Mouse (Mus musculus) CD4-positive, CD25-positive, alpha-beta regulatory T cell, adult 2 months (primary cell): ENCODE measurements around the gene Dnajc30.
"Not testable (repeated sequence)": the region's sequence is repeated elsewhere in the genome, so short reads cannot be mapped to it uniquely, and the experiment has no call there.

Experiments used
- DNase-seq: peaks from one replicate; pipeline ENCODE4 v3.0.0-alpha.2; 2012; ENCODE audit warnings: low read depth, low spot score

Gene Dnajc30

DNA sequence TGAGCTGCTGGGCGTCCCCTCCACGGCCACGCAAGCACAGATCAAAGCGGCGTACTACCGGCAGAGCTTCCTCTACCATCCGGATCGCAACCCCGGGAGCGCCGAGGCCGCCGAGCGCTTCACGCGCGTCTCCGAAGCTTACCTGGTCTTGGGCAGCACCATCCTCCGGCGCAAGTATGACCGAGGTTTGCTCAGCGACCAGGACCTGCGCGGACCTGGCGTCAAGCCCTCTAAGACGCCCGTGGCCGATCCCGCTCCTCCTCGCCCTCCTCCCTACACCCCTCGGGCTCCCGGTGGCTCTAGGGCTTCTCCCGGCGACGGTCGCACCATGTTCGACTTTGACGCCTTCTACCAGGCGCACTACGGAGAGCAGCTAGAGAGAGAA lies 372 bp downstream of the Dnajc30 start:
- no peak for DNase-seq

DNA sequence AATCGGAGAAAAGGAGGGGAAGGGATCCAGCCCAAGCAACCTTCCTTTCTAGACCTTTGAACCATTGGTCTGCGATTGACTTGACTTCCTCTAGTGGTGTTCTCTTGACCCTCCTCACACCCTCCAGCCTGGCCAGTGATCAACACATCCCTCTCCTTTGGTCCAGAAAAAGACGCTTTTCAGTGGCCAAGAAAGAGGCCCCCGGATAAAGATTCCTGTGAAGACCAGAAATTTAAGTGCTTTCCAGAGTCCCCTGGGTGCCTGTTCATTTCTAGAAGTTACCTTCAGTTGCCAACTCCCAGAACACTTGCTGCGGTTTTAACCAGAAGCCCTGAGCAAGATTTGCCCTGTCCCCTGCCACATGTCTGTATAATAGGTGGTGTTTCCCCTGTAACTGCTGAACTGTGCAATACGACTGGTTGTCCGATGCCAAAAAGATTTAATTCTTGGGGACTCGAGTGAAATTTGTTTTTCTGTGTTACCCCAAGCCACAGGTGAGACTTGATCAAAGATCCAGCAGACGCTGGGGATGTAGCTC lies 976 bp downstream of the Dnajc30 start, which contains the start of gene Bud23:
Bud23 (minus strand) TSS at position 51 of the 538 bp plus-strand sequence.
- not testable (repeated sequence) for DNase-seq

DNA sequence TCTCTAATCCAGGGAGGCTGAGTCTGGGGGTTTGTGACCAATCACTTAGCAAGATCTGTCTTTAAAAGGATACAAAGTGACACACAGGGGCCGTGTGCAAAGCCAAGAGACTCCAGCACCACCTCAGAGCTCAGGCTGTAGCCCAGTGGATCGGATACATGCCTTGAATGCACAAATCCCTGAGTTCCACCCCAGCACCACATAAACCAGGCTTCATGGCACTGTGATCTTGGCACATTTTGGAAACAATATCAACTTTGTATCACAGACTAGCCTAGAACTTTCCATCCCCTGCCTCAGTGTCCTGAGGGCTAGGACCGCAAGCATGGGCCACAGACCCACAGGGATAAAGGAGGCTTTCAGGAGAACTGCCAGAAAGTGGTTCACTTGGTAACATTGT lies 2.0 kb downstream of the Dnajc30 start:
- no peak for DNase-seq

DNA sequence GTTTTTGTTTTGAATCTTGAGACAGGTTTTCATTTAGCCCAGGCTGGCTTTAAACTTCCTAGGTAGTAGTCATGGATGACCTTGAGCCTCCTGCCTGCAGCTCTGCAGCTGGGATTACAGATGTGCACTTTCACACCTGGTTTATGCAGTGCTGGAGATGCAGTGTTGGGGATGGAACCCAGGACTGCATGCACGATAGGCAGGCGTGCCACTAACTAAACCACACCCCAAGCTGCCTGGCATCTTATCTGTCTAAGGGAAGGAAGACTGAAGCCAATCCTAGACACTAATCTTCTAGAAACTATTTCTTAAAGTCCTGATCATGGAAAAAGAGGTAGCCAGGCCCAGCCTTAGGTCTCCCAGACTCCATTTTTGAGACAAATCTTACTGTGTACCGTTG lies 6.4 kb downstream of the Dnajc30 start:
- no peak for DNase-seq

DNA sequence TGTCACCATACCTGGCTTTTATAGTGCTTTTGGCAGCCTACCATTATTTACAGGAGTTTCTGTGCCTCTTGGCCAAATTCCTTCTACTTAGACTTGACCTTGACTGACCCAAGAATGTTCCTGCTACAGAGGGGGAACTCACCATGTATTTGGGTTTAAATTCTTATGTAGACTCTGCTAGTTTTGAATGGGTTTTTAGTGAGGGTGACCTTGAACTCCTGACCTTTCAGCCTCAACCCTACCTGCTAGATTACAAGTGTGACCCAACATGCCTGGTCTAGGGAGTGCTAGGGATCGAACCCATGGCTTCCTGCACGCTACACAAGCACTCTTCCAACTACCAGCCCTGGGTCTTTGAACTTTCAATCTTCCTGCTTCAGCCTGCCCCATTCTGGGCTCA lies 8.1 kb downstream of the Dnajc30 start:
- DNase-seq = no peak

DNA sequence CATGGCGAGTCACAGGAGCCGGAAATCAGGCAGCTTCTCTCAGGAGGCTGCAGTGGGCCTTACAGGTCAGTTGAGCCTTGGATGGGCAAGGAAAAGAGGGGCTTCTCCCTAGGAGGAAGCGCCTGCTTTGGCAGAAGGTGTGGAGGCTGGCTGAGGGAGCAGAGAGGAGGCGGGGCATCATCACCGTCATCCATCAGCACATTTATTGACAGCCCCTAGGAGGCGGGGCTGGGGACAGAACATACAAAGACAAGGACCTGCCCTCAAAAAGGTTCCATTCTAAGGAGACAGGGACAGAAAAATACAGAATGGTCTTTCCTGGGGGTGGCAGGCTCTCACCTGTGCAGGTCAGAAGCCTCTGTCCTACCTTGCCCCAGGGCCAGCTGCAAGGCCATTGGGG lies 8.7 kb downstream of the Dnajc30 start:
- DNase-seq = no peak

DNA sequence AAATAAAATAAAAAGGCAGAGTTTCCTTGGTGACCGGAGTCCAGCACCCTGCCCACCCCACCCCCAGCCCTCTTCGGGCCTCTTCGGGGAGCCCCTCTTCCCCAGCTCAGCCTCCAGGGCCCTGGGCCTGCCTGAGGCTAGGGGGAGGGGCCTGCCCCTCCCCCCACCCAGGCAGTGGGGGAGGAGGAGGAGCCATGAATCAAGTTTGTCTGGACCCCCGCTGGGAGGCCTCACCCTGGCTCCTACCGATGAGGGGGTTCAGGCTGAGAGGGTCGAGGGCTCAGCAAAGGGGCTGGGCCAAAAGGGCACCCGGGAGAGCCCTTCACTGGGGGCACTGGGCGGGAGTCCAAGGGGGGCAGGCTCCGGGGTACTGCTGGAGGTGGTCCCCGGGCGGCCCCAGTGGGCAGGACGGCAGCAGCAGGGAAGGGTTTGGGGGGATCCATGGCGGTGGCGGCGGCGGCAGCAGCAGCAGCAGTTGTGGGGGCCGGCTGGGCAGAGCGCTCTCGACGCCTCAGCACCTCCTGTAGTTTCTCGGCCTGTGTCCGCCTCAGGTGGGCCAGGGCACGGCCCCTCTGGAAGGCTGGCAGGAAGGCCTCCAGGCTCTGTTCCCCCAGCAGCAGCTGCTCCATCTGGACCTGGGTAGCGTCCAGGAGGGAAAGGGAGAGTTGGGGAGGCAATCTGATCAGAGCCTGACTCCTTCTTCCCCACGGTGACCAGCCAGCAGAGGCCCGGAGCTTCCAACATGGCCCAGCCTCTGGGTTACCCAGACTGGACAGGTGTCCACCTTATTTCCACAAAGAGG lies 9.5 kb downstream of the Dnajc30 start:
- DNase-seq = no peak

DNA sequence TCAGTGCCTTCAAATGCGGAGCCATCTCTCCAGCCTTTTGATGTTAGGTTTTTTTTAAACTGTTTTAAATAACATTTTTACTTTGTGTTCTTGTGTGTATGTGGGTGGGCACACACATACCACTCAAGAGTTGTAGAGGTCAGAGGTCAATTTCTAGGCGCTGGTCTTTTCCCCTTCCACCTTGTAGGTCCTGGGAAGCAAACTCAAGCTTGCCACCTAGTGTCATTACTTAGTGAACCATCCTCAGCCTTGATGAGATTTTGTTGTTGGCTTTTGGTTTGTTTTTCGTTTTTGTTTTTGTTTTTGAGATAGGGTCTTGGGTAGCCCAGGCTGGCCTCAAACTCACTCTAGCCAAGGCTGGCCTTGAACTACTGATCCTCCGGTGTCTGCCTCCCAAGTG lies 11.7 kb downstream of the Dnajc30 start:
- no peak for DNase-seq

DNA sequence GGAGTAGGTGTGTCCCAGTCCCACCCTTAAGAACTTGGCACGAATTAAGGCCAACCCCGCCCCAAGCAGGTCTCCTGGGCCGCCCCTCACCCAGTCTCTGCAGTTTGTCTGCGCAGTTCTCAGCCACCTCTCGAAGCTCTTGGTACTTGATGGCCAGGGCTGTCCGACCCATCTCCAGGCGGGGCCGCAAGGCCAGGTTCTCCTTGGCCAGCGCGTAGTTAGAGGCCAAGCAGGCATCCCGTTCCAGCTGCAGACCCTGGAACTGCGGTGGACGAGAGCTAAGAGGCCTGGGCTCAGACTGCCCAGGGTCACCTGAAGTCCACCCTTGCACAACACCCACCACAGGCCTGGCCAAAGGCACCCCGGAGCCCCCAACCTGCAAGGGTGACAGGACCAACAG lies 12.4 kb downstream of the Dnajc30 start:
- DNase-seq = no peak

DNA sequence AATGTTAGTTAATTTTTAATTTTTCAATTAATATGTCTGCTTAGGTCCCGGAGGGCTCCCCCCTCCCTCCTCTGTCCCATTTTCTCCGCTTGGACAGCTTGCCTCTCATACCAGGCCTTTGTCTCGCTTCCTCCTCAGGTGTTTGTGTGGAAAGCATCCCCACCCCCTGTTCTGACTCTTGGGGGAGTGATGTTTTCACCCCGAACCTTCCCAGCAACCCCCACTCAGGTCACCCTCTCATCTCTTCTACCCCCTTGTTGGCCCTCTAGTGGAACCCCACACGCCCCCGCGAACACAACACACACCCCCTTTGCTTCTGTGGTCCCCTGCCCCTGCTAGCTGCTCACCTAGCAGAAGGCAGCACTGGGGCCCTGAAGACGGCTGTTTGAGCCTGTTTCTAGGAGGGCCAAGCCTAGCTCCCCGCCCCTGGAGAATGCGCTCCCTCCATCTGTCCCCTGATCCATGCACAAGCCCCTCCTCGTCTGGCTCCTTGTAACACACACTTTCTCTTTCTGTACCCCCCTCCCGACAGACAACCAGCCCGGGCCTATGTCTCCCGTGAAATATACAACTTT lies 13.0 kb downstream of the Dnajc30 start:
- DNase-seq = no peak

DNA sequence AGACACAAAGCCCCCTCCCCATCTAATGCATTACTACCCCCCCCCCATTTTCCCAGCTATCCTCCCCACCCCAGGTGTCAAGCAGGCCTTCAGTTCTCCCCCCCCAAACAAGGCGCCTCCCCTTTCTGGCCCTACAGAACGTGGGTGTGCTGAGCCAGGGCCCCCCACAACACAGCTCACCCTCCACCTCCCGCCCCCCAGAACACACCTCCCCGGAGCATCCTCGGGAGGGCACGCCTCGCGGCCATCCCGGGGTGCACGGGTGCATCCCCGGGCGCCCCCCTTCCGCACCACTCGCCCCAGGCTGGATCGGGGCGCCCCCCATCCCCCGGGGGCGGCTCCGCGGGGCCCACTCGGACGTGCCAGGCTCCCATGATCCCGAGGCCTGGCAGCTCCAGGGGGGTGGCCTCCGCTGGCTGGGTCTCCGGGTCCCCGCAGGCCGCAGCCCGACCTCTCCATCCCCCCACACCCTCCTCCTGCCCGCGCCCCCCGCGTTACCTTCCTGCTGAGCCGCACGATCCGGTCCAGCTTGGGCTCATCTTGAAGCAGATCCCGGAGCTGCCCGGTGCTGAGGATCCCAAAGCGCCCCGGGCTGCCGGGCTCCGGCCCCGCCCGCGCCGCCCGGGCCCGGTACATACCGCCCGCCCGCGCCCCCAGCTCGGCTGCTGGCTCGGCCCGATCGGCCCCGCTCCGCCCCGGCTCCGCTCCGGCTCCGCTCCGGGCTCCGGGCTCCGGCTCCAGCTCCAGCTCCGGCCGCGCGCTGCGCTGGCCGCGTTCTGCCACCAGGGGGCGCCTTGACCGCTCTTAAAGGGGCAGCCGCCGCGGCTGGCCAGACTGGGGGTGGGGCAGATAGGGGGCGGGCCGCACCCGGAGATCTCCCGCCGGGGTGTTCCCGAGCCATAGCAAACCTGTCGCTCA lies 13.8 kb downstream of the Dnajc30 start, which contains the start of gene Vps37d:
Vps37d (minus strand) TSS at position 703 of the 918 bp plus-strand sequence.
- peak; percentile 88 for DNase-seq

DNA sequence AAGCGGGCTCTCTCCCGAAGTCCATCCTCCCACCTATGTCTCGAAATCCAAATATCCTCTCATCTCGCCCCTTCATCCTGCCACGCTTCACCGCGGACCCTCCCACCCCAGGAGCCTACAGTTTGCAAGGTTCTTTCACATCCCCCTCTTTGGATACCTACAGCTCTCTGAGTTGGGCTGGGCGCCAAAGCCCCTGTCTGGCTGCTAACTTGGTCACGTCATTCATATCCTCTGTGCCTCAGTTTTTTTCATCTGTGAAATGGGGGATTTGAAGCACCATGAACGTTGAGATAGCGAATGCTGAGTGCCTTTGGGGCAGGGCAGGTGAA lies 14.4 kb downstream of the Dnajc30 start:
- DNase-seq = no peak

DNA sequence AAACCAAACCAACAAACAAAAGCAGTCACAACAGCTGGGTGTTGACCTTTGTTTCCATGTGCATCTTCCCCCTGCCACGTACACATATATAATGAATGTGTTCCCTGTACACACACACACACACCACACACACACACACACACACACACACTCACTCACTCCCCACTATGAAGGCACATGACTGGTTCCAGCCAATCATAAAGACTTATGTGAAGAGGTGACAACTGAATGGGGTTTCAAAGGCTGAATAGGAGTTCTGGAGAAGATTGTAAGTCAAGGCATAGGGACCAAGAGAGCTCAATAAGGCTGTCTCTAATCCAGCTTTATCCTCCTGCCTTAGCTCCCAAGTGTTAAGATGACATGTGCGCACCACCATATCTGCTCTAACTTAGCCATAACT lies 15.6 kb downstream of the Dnajc30 start:
- no peak for DNase-seq

DNA sequence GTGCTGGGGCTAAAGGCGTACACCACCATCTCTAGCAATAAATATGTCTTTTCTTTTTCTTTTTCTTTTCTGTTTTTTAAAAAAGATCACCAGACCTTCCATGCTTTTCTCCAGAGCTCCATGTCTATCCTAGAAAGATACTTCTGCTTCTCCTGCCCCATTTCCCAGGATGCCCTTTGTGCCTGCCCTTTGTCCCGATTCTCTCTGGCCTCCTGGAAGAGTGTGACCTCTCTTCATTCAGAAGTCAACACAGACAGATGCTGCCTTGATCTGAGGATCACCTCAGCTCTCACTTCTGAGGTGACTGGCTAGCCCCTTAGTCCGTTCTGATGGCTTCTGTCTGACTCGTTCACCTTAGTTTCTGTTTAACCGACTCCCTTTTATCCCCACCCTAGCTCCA lies 16.5 kb downstream of the Dnajc30 start:
- no peak for DNase-seq

DNA sequence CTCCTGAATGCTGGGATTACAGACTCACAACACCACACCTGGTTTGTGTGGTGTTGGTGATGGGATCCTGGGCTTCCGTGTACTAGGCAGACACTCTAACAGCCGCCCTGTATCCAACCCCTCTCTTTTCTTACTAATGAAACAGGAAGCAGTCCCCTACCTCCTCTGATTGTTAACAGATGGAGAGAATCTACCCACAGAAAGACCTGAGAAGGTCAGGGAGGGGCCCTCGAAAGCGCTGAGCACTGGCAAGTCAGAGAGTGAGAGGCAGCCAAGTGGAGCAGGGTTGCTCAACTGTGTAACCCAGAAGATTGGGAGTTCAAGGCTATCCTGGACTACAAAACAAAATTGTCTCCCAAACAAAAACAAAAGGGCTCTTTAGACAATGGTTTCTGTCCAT lies 22.9 kb downstream of the Dnajc30 start:
- no peak for DNase-seq

DNA sequence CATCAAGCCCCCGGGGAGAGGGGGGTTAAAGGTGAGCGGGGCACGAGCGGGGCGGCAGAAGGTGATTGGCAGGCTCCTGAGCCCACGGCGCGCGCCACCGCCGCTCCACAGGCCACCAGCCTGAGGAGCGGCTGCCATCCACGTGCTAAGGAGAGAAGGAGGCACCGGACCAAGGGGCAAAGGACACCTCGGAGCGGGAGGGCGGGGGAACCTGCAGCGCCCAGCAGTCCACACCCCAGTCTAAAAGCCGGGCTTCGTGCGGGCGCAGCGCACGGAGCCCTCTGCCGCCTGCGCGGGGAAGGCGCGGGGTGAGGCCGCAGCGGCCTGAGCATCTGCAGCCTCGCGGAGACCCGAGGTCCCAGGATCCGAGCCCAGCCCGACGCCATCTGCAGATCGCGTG lies 25.7 kb downstream of the Dnajc30 start, which contains the start of gene Mlxipl:
Mlxipl (plus strand) TSS at position 238 of the 400 bp plus-strand sequence.
- DNase-seq = no peak

DNA sequence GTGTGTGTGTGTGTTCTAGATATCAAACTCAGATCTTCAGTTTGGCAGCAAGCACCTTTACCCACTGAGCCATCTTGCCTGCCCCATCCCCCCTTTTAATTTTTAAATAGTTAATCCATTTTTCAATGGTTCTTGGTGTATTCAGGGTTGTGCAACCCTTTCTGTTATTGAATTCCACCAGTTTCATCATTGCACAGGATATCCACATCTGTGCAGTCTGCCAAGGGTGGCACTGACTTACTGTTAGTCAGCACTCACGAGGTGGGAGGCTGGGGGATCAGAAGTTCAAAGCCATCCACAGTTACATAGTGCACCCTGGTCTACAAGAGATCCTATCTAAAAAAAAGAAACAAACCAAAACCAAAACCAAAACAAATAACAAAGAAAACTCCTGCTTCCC lies 37.0 kb downstream of the Dnajc30 start:
- DNase-seq = no peak

DNA sequence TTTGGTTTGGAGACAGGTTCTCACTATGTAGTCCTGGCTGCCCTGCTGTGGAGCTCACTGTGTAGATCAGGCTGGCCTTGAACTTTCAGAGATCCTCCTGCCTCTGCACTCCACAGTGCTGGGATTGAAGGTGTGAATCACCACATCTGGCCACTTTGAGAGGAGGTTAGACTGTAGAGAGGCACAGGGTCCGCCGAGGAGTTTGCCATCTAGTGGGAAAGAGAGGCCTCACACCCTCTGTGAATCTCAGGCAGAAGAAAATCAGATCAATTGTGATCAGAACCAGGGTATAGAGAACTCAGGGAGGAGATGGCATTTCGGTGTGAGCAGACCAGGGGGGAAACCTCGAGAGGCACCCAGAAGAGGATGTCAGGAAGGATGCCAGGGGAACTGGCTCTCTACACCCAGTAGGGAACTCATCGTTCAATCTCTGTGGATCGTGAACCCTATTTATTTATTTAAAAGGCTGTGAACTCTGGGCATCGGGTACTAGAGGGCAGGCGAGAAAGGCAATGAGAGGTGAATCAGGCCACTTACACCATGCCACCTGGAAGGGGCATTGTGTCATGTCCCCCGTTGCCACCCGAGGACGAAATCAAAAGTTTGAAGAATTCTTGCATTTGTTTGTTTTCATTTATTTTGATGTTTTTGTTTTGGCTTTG lies 40.1 kb downstream of the Dnajc30 start:
- DNase-seq = peak; percentile 63

DNA sequence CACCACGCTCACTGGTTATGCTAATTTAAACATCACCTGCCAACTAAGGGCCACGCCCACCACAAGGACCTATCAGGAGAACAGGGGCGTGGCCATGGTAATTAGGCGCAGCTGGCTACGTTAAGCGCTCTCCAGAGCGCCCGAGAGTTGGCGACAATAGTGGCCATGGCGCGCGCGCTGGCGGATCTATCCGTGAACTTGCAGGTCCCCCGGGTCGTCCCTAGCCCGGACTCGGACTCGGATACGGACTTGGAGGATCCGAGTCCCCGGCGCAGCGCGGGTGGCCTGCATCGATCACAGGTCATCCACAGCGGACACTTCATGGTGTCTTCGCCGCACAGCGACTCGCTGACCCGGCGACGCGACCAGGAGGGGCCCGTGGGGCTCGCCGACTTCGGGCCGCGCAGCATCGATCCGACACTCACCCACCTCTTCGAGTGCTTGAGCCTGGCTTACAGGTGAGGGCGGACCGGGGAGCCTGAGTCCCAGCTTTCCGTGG lies 42.8 kb downstream of the Dnajc30 start:
- DNase-seq = peak; percentile 83

DNA sequence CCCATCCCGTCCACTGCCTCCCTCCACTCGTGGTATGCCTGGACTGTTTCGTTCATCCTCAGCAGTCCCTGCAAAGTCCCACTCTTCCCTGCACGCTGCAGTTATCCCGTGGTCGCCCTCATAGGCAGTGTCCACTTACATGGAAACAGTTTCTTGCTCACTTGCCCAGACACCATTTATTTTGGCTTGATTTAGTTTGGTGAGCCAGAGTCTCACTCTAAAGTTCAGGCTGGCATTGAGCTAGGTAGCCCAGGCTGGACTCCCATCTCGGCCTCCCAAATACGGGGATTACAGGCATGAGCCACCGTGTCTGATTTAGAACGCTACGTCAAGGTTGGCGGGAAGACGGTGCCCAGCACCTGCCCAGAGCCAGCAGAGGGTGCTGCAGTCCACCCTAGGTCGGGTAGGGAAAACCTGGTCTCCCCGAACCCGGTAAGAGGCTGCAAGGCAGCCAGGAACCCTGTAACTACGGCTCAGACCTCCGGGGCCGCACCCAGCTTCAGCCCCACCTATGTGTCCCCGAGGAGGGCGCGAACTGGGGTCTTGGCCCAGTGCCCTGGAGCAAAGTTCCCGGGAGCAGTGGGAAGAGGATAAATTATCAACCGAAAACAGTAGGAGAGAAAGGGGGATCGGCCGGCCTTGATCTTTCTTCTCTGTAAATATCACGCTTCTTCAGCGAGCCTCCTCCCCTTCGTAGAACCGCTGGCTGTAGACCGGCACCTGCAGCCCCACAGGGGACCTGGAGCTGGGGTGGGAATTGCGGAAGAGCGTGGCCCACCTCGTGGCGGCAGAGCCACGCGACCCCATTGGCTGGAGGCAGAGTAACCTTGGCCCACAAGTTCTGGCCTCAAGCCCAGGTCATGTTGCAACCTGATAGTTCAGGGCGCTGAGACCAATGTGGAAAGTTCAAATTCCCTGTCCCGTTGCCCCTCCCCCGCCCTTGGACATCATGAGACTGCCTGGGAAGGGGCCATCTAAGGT lies 43.8 kb downstream of the Dnajc30 start:
- DNase-seq = peak; percentile 73
